Mouse (Mus musculus) liver, embryonic 14.5 days (tissue): ENCODE data around the gene Kpna7. TPM values are rescaled to one million over a fixed set of nuclear protein-coding genes. Genes with fewer than 3 reads are reported as not detected.
A peak's percentile ranks its signal among the peaks of the same experiment; 100 is the strongest.

ENCODE experiments used
- ATAC-seq: fragments of 200-750 bp; cut with Nextera tagmentation; 2 replicates; pipeline ENCODE4 v1.8.0; 2017; ENCODE audit warnings: moderate number of reproducible peaks, mild to moderate bottlenecking, moderate library complexity; ENCODE audit not compliant: insufficient read depth
- DNase-seq, 3 experiments: peaks; one replicate each; pipeline ENCODE4 v3.0.0-alpha.2; 2012 to 2013; ENCODE audit warnings: low read depth in 3 of 3, low spot score in 3 of 3
- H3K27ac ChIP-seq: fragments of 300-500 bp; sonication (generic); 2 replicates; pipeline ENCODE4 v1.5.1; 2014; ENCODE audit warnings: moderate library complexity, mild to moderate bottlenecking, control low read depth, inconsistent platforms
- H3K27me3 ChIP-seq: fragments of 300-500 bp; sonication (generic); 2 replicates; pipeline ENCODE4 v1.6.1; 2014; ENCODE audit warnings: mild to moderate bottlenecking, low read length, moderate library complexity; ENCODE audit not compliant: control insufficient read depth, insufficient read depth
- H3K36me3 ChIP-seq: fragments of 300-500 bp; sonication (generic); replicated peaks from 2 replicates; pipeline ENCODE4 v1.6.1; 2014; ENCODE audit warnings: low read depth; ENCODE audit not compliant: control insufficient read depth, insufficient read depth
- H3K4me1 ChIP-seq, 2 experiments: fragments of 200-500 bp in 1 of 2; fragments of 300-500 bp in 1 of 2; sonication (generic) in 1 of 2; replicated peaks; 2 replicates each; pipeline ENCODE4 v1.6.1; 2012 to 2014; ENCODE audit warnings: antibody characterized with exemption in 1 of 2, inconsistent platforms in 1 of 2, low read length in 1 of 2; ENCODE audit not compliant: control insufficient read depth in 2 of 2, insufficient read depth in 2 of 2
- H3K4me2 ChIP-seq: fragments of 300-500 bp; sonication (generic); 2 replicates; pipeline ENCODE4 v1.6.1; 2014; ENCODE audit warnings: low read depth, mild to moderate bottlenecking, control low read depth, moderate library complexity
- H3K4me3 ChIP-seq, 2 experiments: fragments of 200-500 bp in 1 of 2; fragments of 300-500 bp in 1 of 2; sonication (generic) in 1 of 2; 2 replicates each; pipeline ENCODE4 v1.5.1; 2012 to 2014; ENCODE audit warnings: low read depth in 2 of 2, low read length in 2 of 2, mild to moderate bottlenecking in 2 of 2, control low read depth in 1 of 2, inconsistent platforms in 1 of 2, moderate library complexity in 1 of 2; ENCODE audit not compliant: insufficient read depth in 1 of 2
- H3K9ac ChIP-seq: fragments of 300-500 bp; sonication (generic); replicated peaks from 2 replicates; pipeline ENCODE4 v1.6.1; 2014; ENCODE audit warnings: mild to moderate bottlenecking, control low read depth, moderate library complexity
- H3K9me3 ChIP-seq: fragments of 300-500 bp; sonication (generic); 2 replicates; pipeline ENCODE4 v1.6.1; 2016; ENCODE audit warnings: low read length, mixed read lengths; ENCODE audit not compliant: control insufficient read depth
- CTCF ChIP-seq: IDR thresholded peaks from 2 replicates; pipeline ENCODE4 v1.5.1; 2016; ENCODE audit warnings: antibody characterized with exemption, low read depth, control low read depth
- EP300 ChIP-seq: IDR thresholded peaks from 2 replicates; pipeline ENCODE4 v1.6.1; 2016; ENCODE audit warnings: antibody characterized with exemption, low read depth
- WGBS: fragments of 180-500 bp; shearing (Covaris S2); extraction: QIAGEN DNeasy Blood & Tissue Kit; methylation state at CpG from one replicate; pipeline ENCODE4 v1.1.7; 2014; ENCODE audit not compliant: insufficient replicate concordance; 5-methylcytosine and 5-hydroxymethylcytosine counted together
- polyA plus RNA-seq, 2 experiments: library from polyadenylated mRNA; depleted of rRNA in 1 of 2; stranded (reverse) in 1 of 2; unstranded in 1 of 2; fragments of >200 nt; fragmentation: Nextera tagmentation in 1 of 2; extraction: Ambion mirVana in 1 of 2; gene quantifications; 2 replicates each; pipeline versions ENCODE4 v1.2.1 to v1.2.3; 2012 to 2014

The Kpna7 gene
- polyA plus RNA-seq, 2 experiments: 0.04 to 0.11 TPM

- Histone ChIP-seq H3K9me3 (no peaks in the 10 kb centered on the region), H3K4me1 (no peaks in the 10 kb centered on the region), H3K4me2 (no peak overlapping the region), H3K27me3 (no peaks in the 10 kb centered on the region), H3K4me3 (no peak overlapping the region), H3K9ac (no peak overlapping the region), H3K36me3 (no peaks in the 10 kb centered on the region), H3K27ac (no peak overlapping the region)
- DNase-seq (peak in 2 of 3 experiments; percentile 17 to 26), ATAC-seq (no peak)
- 21% methylated on average over 2 of the region's 2 CpGs for WGBS
- TF ChIP-seq CTCF (peak; percentile 62), EP300 (no peak)
Observed at GRCm38 (mm10) chr5:144998491-144998890, 85.3 kb downstream of the Kpna7 start.

DNA sequence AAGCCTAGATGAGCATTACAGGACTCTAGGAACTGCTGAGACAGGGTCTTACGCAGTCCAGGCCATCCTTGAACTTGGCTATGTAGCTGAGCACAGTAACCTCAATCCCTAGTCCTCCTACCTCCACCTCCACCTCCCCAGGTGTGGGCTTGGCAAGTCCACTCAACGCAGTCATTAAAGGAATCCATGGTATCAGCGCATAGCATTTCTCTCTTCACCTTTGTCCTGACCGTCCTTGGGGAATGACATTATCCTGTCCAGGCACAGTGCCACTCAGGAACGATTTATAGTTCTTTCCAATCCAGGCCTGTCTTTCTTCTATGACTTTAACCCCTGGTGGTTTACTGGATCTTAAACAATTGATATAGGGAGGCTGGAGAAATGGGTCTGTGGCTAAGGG lies 93.3 kb downstream of the Kpna7 start:
- Histone ChIP-seq H3K4me2 (no peak overlapping the region), H3K9ac (no peak overlapping the region), H3K36me3 (no peaks in the 10 kb centered on the region), H3K4me3 (no peak overlapping the region), H3K4me1 (peaks cover 0 to 3% of the 10 kb centered on the region in 2 experiments; a peak in 1 of 4 replicates), H3K9me3 (no peaks in the 10 kb centered on the region), H3K27me3 (no peaks in the 10 kb centered on the region), H3K27ac (no peak overlapping the region)
- ATAC-seq: no peak
- no peak for DNase-seq
- WGBS: 71% methylated on average over 5 of the region's 5 CpGs
- TF ChIP-seq EP300 (no peak), CTCF (no peak)

- DNase-seq (no peak), ATAC-seq (no peak)
- TF ChIP-seq EP300: no peak
- no peak for TF ChIP-seq CTCF
- Histone ChIP-seq H3K4me2 (no peak overlapping the region), H3K4me1 (peaks cover 0 to 3% of the 10 kb centered on the region in 2 experiments; a peak in 1 of 4 replicates), H3K9ac (no peak overlapping the region), H3K4me3 (no peak overlapping the region), H3K36me3 (no peaks in the 10 kb centered on the region), H3K27ac (no peak overlapping the region), H3K9me3 (no peaks in the 10 kb centered on the region), H3K27me3 (no peaks in the 10 kb centered on the region)
- WGBS: 64% methylated on average over 2 of the region's 2 CpGs
Observed at GRCm38 (mm10) chr5:144990051-144990450, 93.8 kb downstream of the Kpna7 start.

DNA sequence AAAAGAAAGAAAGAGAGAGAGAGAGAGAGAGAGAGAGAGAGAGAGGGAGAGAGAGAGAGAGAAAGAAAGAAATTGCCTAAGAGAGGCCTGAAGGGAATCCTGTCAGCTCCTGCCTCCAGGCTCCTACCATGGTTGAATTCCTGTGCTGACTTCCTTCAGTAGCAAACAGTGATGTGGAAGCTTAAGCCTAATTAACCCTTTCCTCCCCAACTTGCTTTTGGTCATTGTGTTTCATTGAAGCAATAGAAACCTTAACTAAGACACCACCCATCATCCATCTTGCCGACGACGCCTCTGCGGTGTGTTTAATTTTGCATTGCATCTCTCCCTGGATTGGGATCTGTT lies 94.8 kb downstream of the Kpna7 start:
- WGBS: 81% methylated on average over 4 of the region's 4 CpGs
- H3K27ac ChIP-seq: no peak overlapping the region

GRCm38 (mm10) chr5:144988340-144989060 lies 95.3 kb downstream of the Kpna7 start:
- no peak for DNase-seq
- H3K4me2 ChIP-seq: no peak overlapping the region
- no peak for ATAC-seq
- H3K36me3 ChIP-seq: no peaks in the 10 kb centered on the region
- no peak overlapping the region for H3K9ac ChIP-seq
- no peak overlapping the region for H3K4me3 ChIP-seq
- H3K27me3 ChIP-seq: no peaks in the 10 kb centered on the region
- H3K9me3 ChIP-seq: no peaks in the 10 kb centered on the region
- peak; percentile 53 for TF ChIP-seq CTCF
- no peak for TF ChIP-seq EP300
- no peak overlapping the region for H3K27ac ChIP-seq
- H3K4me1 ChIP-seq: peaks cover 0 to 3% of the 10 kb centered on the region in 2 experiments; a peak in 1 of 4 replicates
- WGBS: 39% methylated on average over 9 of the region's 9 CpGs

More for the DNA sequence above, 94.8 kb downstream of the Kpna7 start:
- Histone ChIP-seq H3K9me3 (no peaks in the 10 kb centered on the region), H3K27me3 (no peaks in the 10 kb centered on the region), H3K4me3 (no peak overlapping the region), H3K9ac (no peak overlapping the region), H3K4me2 (no peak overlapping the region), H3K36me3 (no peaks in the 10 kb centered on the region), H3K4me1 (peaks cover 0 to 3% of the 10 kb centered on the region in 2 experiments; a peak in 1 of 4 replicates)
- TF ChIP-seq CTCF (no peak), EP300 (no peak)
- DNase-seq (no peak), ATAC-seq (no peak)
